Mouse (Mus musculus): Measurements from ENCODE around the gene Slc7a1. TPM values are rescaled to one million over a fixed set of nuclear protein-coding genes. Genes with fewer than 3 reads are reported as not detected.

Slc7a1 gene
- polyA plus RNA-seq, 3 experiments from 2014 or later = 8.5 to 21.4 (median 11.4) TPM

- no peak for ATAC-seq
Measured at GRCm38 (mm10) chr5:148314931-148315330, 84.8 kb downstream of the Slc7a1 start.

- ATAC-seq = no peak
Measured at GRCm38 (mm10) chr5:148312443-148312842, 87.3 kb downstream of the Slc7a1 start.

- ATAC-seq = peak; percentile 84
Measured at GRCm38 (mm10) chr5:148310790-148311189, 88.9 kb downstream of the Slc7a1 start.

GRCm38 (mm10) chr5:148304112-148304511, 95.6 kb downstream of the Slc7a1 start:
- ATAC-seq = no peak

GRCm38 (mm10) chr5:148302968-148303367, 96.7 kb downstream of the Slc7a1 start:
- no peak for ATAC-seq

- ATAC-seq = no peak
Measured at GRCm38 (mm10) chr5:148293346-148293745, 106.4 kb downstream of the Slc7a1 start.

- ATAC-seq = no peak
Measured at GRCm38 (mm10) chr5:148292862-148293261, 106.8 kb downstream of the Slc7a1 start.

- no peak for ATAC-seq
Measured at GRCm38 (mm10) chr5:148289951-148290350, 109.8 kb downstream of the Slc7a1 start.

- ATAC-seq = no peak
Measured at GRCm38 (mm10) chr5:148288804-148289203, 110.9 kb downstream of the Slc7a1 start.

- ATAC-seq = no peak
Measured at GRCm38 (mm10) chr5:148287529-148287928, 112.2 kb downstream of the Slc7a1 start.

- no peak for ATAC-seq
Measured at GRCm38 (mm10) chr5:148283584-148283983, 116.1 kb downstream of the Slc7a1 start.

GRCm38 (mm10) chr5:148283177-148283576, 116.5 kb downstream of the Slc7a1 start:
- ATAC-seq = no peak

- no peak for ATAC-seq
Measured at GRCm38 (mm10) chr5:148282631-148283030, 117.1 kb downstream of the Slc7a1 start.

- ATAC-seq = no peak
Measured at GRCm38 (mm10) chr5:148282093-148282492, 117.6 kb downstream of the Slc7a1 start.

GRCm38 (mm10) chr5:148280321-148280720, 119.4 kb downstream of the Slc7a1 start:
- ATAC-seq = no peak

- ATAC-seq = no peak
Measured at GRCm38 (mm10) chr5:148278233-148278632, 121.5 kb downstream of the Slc7a1 start.

Other genes with a start within 250 kb of the Slc7a1 start
- 10 to 100 TPM; 84.6 to 85.6 (median 85.1) TPM for gene Ubl3, start 152.9 kb upstream of the Slc7a1 start, polyA plus RNA-seq (2017; shearing (Covaris generic))

Data from inflammation-experienced regulatory T-cells, adult 6 months (primary cell).